Mouse (Mus musculus) bone marrow, adult 2 months (tissue): ENCODE results near the gene D930048N14Rik. TPM values are rescaled to one million over a fixed set of nuclear protein-coding genes. Genes with fewer than 3 reads are reported as not detected.
A peak's percentile ranks its signal among the peaks of the same experiment; 100 is the strongest.

Source experiments
- H3K27ac ChIP-seq: fragments of 200-500 bp; 2 replicates; pipeline ENCODE4 v1.5.1; 2012; ENCODE audit warnings: low read depth, mild to moderate bottlenecking, control low read depth, inconsistent platforms, low read length; ENCODE audit not compliant: control insufficient read depth, poor library complexity, insufficient read depth
- H3K4me1 ChIP-seq: fragments of 200-500 bp; 2 replicates; pipeline ENCODE4 v1.6.1; 2011; ENCODE audit warnings: low read length; ENCODE audit not compliant: control insufficient read depth, insufficient read depth
- H3K4me3 ChIP-seq: fragments of 200-500 bp; replicated peaks from 2 replicates; pipeline ENCODE3; 2011; ENCODE audit warnings: mild to moderate bottlenecking, low read depth, low read length, control low read depth; ENCODE audit not compliant: control insufficient read depth
- CTCF ChIP-seq: fragments of 200-500 bp; IDR thresholded peaks from 2 replicates; pipeline ENCODE4 v1.5.1; 2011; ENCODE audit warnings: low read length, control low read depth; ENCODE audit not compliant: control insufficient read depth, insufficient read depth
- POLR2A ChIP-seq: fragments of 200-500 bp; IDR thresholded peaks from 2 replicates; pipeline ENCODE4 v1.6.1; 2011; ENCODE audit warnings: low read depth, mild to moderate bottlenecking, control low read depth, low read length, borderline replicate concordance; ENCODE audit not compliant: control insufficient read depth
- WGBS: fragments of 180-500 bp; shearing (Covaris S2); methylation state at CpG from one replicate; pipeline ENCODE4 v1.1.7; 2018; 5-methylcytosine and 5-hydroxymethylcytosine counted together
- polyA plus RNA-seq: library from polyadenylated mRNA; stranded (reverse); fragments of >200 nt; gene quantifications from 2 replicates; pipeline ENCODE4 v1.2.4, GENCODE M21; 2011; ENCODE audit warnings: low replicate concordance; ENCODE audit not compliant: missing spikeins, insufficient read depth, insufficient read length

Gene D930048N14Rik
- polyA plus RNA-seq, 1 experiment, result 0.72 TPM

GRCm38 (mm10) chr11:51670846-51671245, 20.1 kb downstream of the D930048N14Rik start:
- Histone ChIP-seq H3K4me1 (no peaks in the 10 kb centered on the region), H3K4me3 (no peak overlapping the region), H3K27ac (no peak overlapping the region)
- TF ChIP-seq POLR2A, result no peak
- no peak for TF ChIP-seq CTCF
- WGBS, result 87% methylated on average over 7 of the region's 7 CpGs

GRCm38 (mm10) chr11:51671376-51671775, 20.6 kb downstream of the D930048N14Rik start:
- H3K4me3 ChIP-seq, result no peak overlapping the region
- 61% methylated on average over 2 of the region's 2 CpGs for WGBS
- no peak for TF ChIP-seq CTCF
- TF ChIP-seq POLR2A, result no peak
- no peak overlapping the region for H3K27ac ChIP-seq
- no peaks in the 10 kb centered on the region for H3K4me1 ChIP-seq

- no peak overlapping the region for H3K4me3 ChIP-seq
- H3K27ac ChIP-seq, result no peak overlapping the region
- peaks cover 1% of the 10 kb centered on the region; the same call in 1 of the 2 replicates for H3K4me1 ChIP-seq
- WGBS, result 77% methylated on average over 9 of the region's 9 CpGs
- no peak for TF ChIP-seq CTCF
- TF ChIP-seq POLR2A, result no peak
Measured at GRCm38 (mm10) chr11:51673291-51673690, 22.5 kb downstream of the D930048N14Rik start.

- no peak overlapping the region for H3K27ac ChIP-seq
- no peak for TF ChIP-seq POLR2A
- TF ChIP-seq CTCF, result no peak
- H3K4me1 ChIP-seq, result peaks cover 1% of the 10 kb centered on the region; the same call in 1 of the 2 replicates
- WGBS, result 81% methylated on average over 5 of the region's 5 CpGs
- H3K4me3 ChIP-seq, result no peak overlapping the region
Measured at GRCm38 (mm10) chr11:51675386-51675785, 24.6 kb downstream of the D930048N14Rik start.

- TF ChIP-seq CTCF (no peak), POLR2A (no peak)
- 29% methylated on average over 6 of the region's 6 CpGs for whole genome bisulfite sequencing
- Histone ChIP-seq H3K27ac (no peak overlapping the region), H3K4me3 (no peak overlapping the region), H3K4me1 (peaks cover 3% of the 10 kb centered on the region; the same call in 1 of the 2 replicates)
Measured at GRCm38 (mm10) chr11:51677737-51678418, 27.1 kb downstream of the D930048N14Rik start.

GRCm38 (mm10) chr11:51679466-51679865, 28.7 kb downstream of the D930048N14Rik start:
- Histone ChIP-seq H3K27ac (no peak overlapping the region), H3K4me3 (no peak overlapping the region), H3K4me1 (peaks cover 3% of the 10 kb centered on the region; the same call in 1 of the 2 replicates)
- no peak for TF ChIP-seq CTCF
- no peak for TF ChIP-seq POLR2A
- WGBS, result 86% methylated on average over 3 of the region's 3 CpGs

- no peak overlapping the region for H3K27ac ChIP-seq
- H3K4me3 ChIP-seq, result peak overlapping the region; percentile 45
- H3K4me1 ChIP-seq, result peaks cover 3% of the 10 kb centered on the region; the same call in 1 of the 2 replicates
- 24% methylated on average over 13 of the region's 13 CpGs for WGBS
- TF ChIP-seq CTCF (peak; percentile 95), POLR2A (no peak)
Measured at GRCm38 (mm10) chr11:51681324-51681975, 30.7 kb downstream of the D930048N14Rik start.

- H3K27ac ChIP-seq, result no peak overlapping the region
- H3K4me3 ChIP-seq, result no peak overlapping the region
- H3K4me1 ChIP-seq, result peaks cover 3% of the 10 kb centered on the region; the same call in 1 of the 2 replicates
- 48% methylated on average over 8 of the region's 8 CpGs for WGBS
- no peak for TF ChIP-seq CTCF
- TF ChIP-seq POLR2A, result no peak
Measured at GRCm38 (mm10) chr11:51681976-51682374, 31.2 kb downstream of the D930048N14Rik start.
